Mouse (Mus musculus) MEL (cell line): ENCODE measurements around the gene Bad.

Source experiments
- CTCF ChIP-seq, 3 experiments: IDR thresholded peaks in 2 of 3; conservative IDR thresholded peaks in 1 of 3; 2 replicates each; pipeline ENCODE4 v1.5.1; 2011 to 2012; ENCODE audit warnings: low read length in 3 of 3, low read depth in 2 of 3, mild to moderate bottlenecking in 2 of 3, improper control_type of control experiment in 1 of 3, inconsistent platforms in 1 of 3, mixed read lengths in 1 of 3, moderate library complexity in 1 of 3; ENCODE audit not compliant: control insufficient read depth in 1 of 3, insufficient read depth in 1 of 3, poor library complexity in 1 of 3, severe bottlenecking in 1 of 3
- GATA1 ChIP-seq: IDR thresholded peaks from 2 replicates; pipeline ENCODE4 v1.6.1; 2011; ENCODE audit warnings: low read depth, low read length, improper control_type of control experiment
- HCFC1 ChIP-seq: IDR thresholded peaks from 2 replicates; pipeline ENCODE4 v1.6.1; 2012; ENCODE audit warnings: low read depth, mild to moderate bottlenecking, inconsistent platforms, low read length, improper control_type of control experiment, moderate library complexity
- KAT2A ChIP-seq: conservative IDR thresholded peaks from 2 replicates; pipeline ENCODE4 v1.6.1; 2012; ENCODE audit warnings: low read depth, low read length, improper control_type of control experiment, inconsistent platforms
- MXI1 ChIP-seq: IDR thresholded peaks from 2 replicates; pipeline ENCODE4 v1.6.1; 2011; ENCODE audit warnings: mild to moderate bottlenecking, low read depth, low read length, improper control_type of control experiment
- NELFE ChIP-seq: IDR thresholded peaks from 2 replicates; pipeline ENCODE4 v1.6.1; 2011; ENCODE audit warnings: low read depth, low read length, improper control_type of control experiment
- POLR2A ChIP-seq, 2 experiments: IDR thresholded peaks; 2 replicates each; pipeline ENCODE4 v1.6.1; 2011 to 2012; ENCODE audit warnings: low read length in 2 of 2, mild to moderate bottlenecking in 2 of 2, control low read depth in 1 of 2, improper control_type of control experiment in 1 of 2, low read depth in 1 of 2, moderate library complexity in 1 of 2; ENCODE audit not compliant: control insufficient read depth in 1 of 2, insufficient read depth in 1 of 2, poor library complexity in 1 of 2
- POLR2AphosphoS2 ChIP-seq: IDR thresholded peaks from 2 replicates; pipeline ENCODE4 v1.6.1; 2011; ENCODE audit warnings: low read length, improper control_type of control experiment
- ZNF384 ChIP-seq: IDR thresholded peaks from 2 replicates; pipeline ENCODE4 v1.6.1; 2012; ENCODE audit warnings: low read depth, mild to moderate bottlenecking, inconsistent platforms, low read length, improper control_type of control experiment

DNA sequence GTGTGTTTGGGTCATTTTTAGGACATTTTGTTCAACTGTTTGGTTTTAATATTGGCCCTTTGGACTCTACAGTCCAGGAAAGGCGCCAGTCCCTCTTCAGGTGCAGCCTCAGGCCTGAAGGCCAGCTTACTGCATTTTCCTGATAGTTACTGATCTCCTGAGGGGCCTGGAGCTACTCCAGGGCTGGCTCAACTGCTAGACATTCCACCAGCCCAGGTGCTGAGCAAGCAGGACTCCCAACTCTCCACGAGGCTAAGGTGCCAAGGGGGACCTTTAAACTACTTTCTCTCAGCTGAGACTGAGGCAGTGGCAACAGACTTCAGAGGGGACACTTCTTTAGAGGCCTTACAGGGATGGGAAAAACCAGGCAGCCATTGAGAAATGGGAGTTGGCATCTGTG, 36.8 kb upstream of the Bad start:
- TF ChIP-seq CTCF (IDR thresholded peaks at IDR 0.05 in 2 of 3, conservative IDR thresholded peaks at IDR 0.05 in 1 of 3; ENCODE audit: control insufficient read depth in 1 of 3, insufficient read depth in 1 of 3, low read depth in 2 of 3, low read length in 3 of 3, poor library complexity in 1 of 3, severe bottlenecking in 1 of 3) (no peak), MXI1 (no peak), ZNF384 (no peak), NELFE (no peak), POLR2A (IDR thresholded peaks at IDR 0.05; ENCODE audit: control insufficient read depth in 1 of 2, insufficient read depth in 1 of 2, low read depth in 1 of 2, low read length in 2 of 2, poor library complexity in 1 of 2) (no peak), GATA1 (no peak), KAT2A (no peak), HCFC1 (no peak), POLR2AphosphoS2 (no peak)
